Mouse (Mus musculus) layer of hippocampus, postnatal 25 days (tissue): ENCODE measurements around the gene Gm17190. TPM values are rescaled to one million over a fixed set of nuclear protein-coding genes. Genes with fewer than 3 reads are reported as not detected.

ENCODE experiments used
- total RNA-seq, 2 experiments: library from RNA; stranded (reverse); gene quantifications; 2 replicates each; pipeline ENCODE4 v1.2.3; 2021

Gm17190 gene
- total RNA-seq, 2 experiments from 2014 or later, result not detected

Other genes starting within 250 kb of the Gm17190 start
- gene Iqgap2, start 190.1 kb upstream of the Gm17190 start, total RNA-seq, result 10 to 100 TPM; 82.0 to 83.5 TPM
- gene Gm20075, start 678 bp upstream of the Gm17190 start, total RNA-seq, result 10 to 100 TPM; 25.6 to 26.2 TPM
- gene Sv2c, start 50.5 kb downstream of the Gm17190 start, total RNA-seq, result 10 to 100 TPM; 13.0 to 14.2 TPM